Mouse (Mus musculus) frontal cortex, adult (tissue): ENCODE data around the gene Atoh8.

ENCODE experiments used
- ATAC-seq: cut with Nextera tagmentation; 2 replicates; pipeline ENCODE4 v1.9.2; 2017; ENCODE audit warnings: mild to moderate bottlenecking, moderate library complexity, mixed read lengths; ENCODE audit not compliant: low TSS enrichment

Atoh8 gene

GRCm38 (mm10) chr6:72227665-72228265, 7.6 kb downstream of the Atoh8 start:
- no peak for ATAC-seq

- ATAC-seq, result no peak
Observed at GRCm38 (mm10) chr6:72227011-72227410, 8.4 kb downstream of the Atoh8 start.

- no peak for ATAC-seq
Observed at GRCm38 (mm10) chr6:72225686-72226085, 9.7 kb downstream of the Atoh8 start.

DNA sequence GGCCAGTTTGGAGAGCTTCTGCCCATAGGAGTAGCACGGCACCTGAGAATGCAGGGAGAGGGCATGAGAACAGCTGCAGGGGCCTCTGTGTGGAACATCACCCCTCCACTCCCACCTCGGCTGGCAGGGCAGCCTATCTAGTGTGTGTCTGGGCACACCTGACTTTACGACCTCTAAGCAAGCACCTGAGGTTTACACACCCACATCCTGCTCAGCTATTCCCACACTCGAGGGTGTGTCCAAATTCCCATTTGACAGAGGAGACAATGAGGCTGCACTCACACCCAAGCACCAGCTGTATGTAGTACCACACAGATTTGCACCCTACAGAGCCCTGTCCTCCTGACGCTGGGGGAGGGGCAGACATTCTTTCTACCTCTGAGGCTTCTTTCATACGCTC, 11.5 kb downstream of the Atoh8 start:
- ATAC-seq, result no peak

DNA sequence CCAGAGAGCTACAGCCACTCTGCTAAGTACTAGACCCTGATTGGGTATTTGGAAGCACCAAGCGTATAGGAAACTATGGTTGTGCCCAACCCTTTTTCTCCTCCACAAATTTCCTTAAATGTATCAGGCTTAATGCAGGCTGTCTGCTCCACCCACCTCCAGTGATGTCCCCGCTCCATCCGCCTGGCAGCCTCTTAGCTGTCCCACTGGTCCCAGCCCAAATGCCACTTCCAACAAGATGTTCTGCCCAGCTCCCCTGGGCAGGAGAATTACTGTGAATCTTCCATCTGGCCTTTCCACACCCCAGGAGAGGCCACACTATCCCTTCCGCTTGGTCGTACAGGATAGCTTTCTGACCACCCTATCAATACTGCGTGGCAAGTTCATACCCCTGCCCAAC, 12.5 kb downstream of the Atoh8 start:
- no peak for ATAC-seq

GRCm38 (mm10) chr6:72222271-72222724, 13.1 kb downstream of the Atoh8 start:
- ATAC-seq, result no peak

DNA sequence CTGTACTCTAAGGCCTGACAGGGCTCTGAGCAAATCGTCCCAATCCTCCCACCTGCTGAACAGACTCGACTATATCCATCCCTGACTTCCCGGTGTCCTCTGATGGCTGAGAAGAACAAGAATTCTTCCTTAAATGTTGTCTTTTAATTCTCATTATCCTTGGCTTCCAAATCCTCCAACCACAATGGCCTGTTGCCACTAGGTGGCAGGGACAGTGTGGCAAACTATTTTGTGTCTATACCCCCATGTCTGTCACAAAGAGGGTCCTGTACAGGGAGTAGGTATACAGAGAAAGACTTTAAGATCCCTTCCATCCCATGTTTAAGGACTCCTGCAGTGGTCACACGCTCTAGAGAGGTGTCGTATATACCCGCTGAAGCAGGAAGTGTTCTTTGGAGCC, 14.1 kb downstream of the Atoh8 start:
- no peak for ATAC-seq

DNA sequence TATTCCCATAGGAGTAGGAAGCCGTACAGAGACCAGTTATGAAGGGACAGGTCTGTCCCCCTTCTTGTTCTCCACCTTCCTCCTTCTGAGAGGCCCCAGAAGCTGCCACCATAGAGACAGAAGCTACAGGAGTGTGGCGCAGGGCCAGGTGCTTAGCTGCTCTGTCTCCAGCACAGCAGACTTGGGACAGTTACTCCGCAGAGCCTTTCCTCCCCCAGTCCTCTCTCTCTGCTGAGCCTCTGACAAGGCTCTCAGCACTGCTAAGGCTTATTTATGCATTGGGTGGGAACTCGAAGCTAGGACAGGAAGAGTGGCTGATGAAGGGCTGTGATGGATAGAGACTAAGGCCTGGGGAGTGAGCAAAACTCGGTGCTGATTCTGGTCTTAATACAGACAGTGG, 15.8 kb downstream of the Atoh8 start:
- ATAC-seq, result peak; percentile 50

GRCm38 (mm10) chr6:72218281-72218680, 17.1 kb downstream of the Atoh8 start:
- no peak for ATAC-seq

DNA sequence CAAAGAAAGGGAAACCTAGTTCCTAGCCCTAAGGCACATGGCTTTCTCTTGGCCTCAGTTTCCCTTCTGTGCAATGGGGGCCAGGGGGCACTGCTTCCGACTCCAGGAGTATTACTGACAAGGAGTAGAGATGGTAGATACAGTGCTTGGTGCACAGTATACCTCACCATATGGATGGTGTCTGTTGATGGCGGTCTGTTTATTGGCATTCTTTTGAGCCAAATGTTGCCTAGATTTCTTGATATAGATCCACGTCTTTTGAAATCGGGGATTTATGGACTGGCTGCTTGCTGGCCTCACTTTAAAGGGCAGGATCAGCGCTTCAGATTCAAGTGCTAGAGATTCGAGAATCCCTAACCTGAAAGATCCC, 18.0 kb downstream of the Atoh8 start:
- ATAC-seq, result no peak

DNA sequence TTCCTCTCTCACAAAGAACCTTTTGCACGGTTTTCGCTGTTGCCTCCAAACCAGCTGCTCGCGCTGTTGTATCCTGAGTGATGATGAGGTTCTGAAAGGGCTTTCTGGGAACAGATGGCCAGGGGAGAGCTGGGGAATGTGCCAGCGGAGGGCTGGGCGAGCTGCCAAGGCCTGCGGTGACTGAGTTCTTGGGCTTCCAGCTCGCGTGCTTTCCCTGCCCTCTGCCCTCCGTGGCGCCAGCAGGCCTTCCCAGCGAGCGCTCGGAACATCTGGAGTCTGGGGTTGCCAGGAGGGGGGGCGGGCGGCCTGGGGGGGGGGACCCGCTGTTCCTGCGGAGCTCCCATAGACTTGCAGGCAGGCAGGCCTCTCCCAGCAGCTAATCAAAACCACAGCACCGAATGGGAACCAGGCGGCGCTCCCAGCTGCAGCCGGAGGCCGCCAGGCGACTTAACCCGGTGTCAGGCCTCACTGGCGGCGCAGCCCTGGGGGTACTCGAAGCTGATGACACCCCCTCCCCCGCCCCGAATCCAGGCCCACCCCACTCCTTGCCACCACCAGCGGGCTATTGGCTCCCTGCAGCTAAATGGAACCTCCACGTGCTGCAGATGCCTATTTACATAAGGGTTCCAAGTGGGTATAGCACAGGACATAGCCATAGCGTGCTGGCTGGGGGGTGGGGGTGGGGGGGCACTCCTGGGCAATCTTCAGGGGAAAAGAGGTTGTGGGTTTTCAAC, 18.5 kb downstream of the Atoh8 start:
- peak; percentile 92 for ATAC-seq

DNA sequence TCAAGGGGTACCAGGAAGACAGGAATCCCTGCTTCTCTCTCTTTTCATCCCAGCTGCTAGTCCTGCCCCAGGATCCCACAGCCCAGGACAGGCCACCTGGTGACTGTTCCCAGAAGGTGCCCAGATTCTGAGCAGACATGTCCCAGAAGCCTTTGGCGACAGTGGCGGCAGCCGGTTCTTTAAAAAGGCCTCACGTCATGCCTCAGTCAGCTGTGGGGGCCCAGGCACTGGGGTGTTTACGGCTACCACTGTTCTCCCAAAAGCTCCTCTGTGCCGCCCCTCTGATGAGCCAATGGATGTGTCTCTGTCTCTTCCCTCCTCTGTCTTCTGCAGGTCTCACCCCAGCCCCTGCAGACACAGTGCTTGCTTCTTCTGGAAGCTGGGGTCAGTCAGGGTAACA, 19.8 kb downstream of the Atoh8 start:
- ATAC-seq, result no peak

DNA sequence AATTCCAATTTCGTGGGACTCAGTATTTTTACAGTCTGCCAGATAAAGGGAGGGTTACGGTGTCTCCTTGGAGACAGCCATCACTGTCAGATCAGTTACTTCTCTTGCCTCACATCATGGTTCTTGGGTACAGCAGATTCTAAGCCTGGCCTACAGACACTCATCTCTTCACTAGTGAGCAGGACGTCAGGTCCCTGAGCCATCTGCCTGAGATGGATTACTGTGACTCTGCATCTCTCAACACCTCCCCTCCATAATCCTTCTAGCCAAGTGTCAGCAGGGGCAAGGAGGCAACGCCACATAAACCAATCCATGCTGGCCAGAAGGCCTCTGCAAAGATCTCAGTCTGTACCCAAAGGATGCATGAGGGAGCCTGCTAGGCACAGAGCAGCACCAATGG, 24.0 kb downstream of the Atoh8 start:
- ATAC-seq, result peak; percentile 19; the same call in 1 of the 2 replicates

GRCm38 (mm10) chr6:72210823-72211222, 24.6 kb downstream of the Atoh8 start:
- ATAC-seq, result no peak

GRCm38 (mm10) chr6:72209738-72210137, 25.6 kb downstream of the Atoh8 start:
- no peak for ATAC-seq

DNA sequence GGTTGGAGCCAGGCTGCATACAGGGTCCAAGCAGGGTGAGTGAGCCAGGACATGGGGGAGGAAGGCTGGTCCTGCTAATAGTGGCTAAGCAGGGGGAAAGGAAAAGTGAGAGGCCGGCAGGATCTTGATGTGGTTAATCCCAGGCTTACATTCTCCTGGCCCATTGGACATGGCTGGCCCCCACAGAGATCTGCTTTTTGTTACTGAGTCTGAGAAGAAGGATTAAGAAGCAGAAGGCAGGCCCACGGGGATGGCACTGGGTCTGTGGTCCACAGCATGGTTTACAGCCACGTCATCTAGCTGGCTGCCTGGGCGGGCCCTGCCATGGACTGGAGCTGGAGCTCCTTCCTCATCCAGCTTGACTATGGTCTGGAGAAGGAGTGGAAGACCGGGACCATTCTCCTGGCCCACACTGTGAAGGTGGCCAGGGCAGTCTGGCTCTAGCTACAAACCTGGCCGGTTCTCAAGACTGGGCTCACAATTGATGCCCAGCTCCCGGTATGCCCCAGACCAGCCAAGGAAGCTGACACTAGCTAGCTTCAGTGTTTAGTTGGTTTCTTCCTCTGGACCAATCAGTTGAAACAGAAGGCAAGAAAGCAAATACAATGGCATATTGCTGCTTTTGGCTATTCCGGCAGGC, 26.9 kb downstream of the Atoh8 start:
- ATAC-seq, result no peak

- no peak for ATAC-seq
Observed at GRCm38 (mm10) chr6:72206021-72206420, 29.4 kb downstream of the Atoh8 start.

GRCm38 (mm10) chr6:72204858-72205257, 30.5 kb downstream of the Atoh8 start:
- ATAC-seq, result no peak

GRCm38 (mm10) chr6:72203279-72203678, 32.1 kb downstream of the Atoh8 start:
- no peak for ATAC-seq

DNA sequence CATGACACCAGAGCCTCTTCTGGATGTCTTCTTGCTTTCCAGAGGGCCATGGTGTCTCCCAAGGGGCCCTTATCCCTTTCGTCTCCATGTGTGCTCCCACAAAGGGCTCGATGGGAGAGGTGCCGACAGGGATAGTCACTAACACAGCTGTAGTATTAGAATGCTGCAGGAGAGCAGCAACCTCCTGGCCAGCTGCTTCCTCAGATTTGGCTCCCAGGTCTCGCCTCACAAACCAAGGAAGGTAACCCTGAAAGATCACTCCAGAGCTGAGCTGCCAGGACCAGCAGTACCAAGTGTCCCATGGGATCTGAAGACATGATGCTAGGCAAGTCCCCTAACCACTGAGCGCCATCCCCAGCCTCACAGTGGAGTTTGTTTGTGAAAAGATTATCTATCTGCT, 32.6 kb downstream of the Atoh8 start:
- no peak for ATAC-seq

DNA sequence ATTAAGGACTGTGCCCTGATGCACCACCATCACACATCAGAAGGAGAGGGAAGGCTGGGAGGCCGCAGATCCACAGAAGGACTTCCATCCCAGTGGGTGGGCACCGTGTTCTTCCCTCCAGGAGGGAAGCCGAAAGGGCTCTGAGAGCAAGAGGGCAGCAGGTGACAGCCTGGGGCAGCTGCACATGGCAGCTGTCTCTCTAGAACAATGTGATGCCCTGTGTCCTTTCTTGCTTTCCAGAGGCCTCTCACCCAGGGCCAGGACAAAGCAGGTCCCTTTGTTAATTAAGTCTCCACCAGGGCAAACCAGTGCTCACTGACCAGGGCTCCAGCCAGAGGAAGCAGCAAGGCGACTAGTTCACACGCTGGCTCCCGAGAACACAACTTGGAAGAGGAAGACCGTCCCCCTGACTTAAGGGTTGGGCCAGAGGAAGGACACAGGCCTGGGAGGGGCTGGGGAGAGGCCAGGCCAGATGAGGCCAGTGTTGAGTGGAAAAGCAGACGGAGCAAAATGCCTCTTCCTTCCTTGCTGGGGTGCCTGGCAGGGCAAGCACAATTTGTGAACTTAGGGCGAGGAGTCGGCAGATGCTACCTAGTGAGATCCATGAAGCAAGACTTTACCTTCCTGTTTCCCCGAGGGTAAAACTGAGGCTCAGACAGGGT, 34.7 kb downstream of the Atoh8 start:
- no peak for ATAC-seq

- no peak for ATAC-seq
Observed at GRCm38 (mm10) chr6:72197515-72197914, 37.9 kb downstream of the Atoh8 start.

- ATAC-seq, result no peak
Observed at GRCm38 (mm10) chr6:72196660-72197059, 38.7 kb downstream of the Atoh8 start.
